Mouse (Mus musculus) lung, postnatal 0 days (tissue): ENCODE data around the gene Bcl6b. TPM values are rescaled to one million over a fixed set of nuclear protein-coding genes. Genes with fewer than 3 reads are reported as not detected.

Experiments
- ATAC-seq: fragments of 200-750 bp; cut with Nextera tagmentation; 2 replicates; pipeline ENCODE4 v1.8.0; 2017; ENCODE audit warnings: moderate library complexity
- DNase-seq: peaks from one replicate; pipeline ENCODE4 v3.0.0-alpha.2; 2016; ENCODE audit warnings: low spot score
- H3K27ac ChIP-seq: fragments of 300-500 bp; sonication (generic); 2 replicates; pipeline ENCODE4 v1.5.1; 2014; ENCODE audit warnings: antibody characterized with exemption, mild to moderate bottlenecking, low read length, mixed read lengths
- H3K27me3 ChIP-seq: fragments of 300-500 bp; sonication (generic); replicated peaks from 2 replicates; pipeline ENCODE4 v1.6.1; 2014; ENCODE audit warnings: low read length, mixed read lengths; ENCODE audit not compliant: insufficient read depth
- H3K36me3 ChIP-seq: fragments of 300-500 bp; sonication (generic); 2 replicates; pipeline ENCODE4 v1.6.1; 2014; ENCODE audit warnings: low read length, mixed read lengths; ENCODE audit not compliant: insufficient read depth
- H3K4me1 ChIP-seq: fragments of 300-500 bp; sonication (generic); 2 replicates; pipeline ENCODE4 v1.6.1; 2014; ENCODE audit warnings: antibody characterized with exemption, low read depth, low read length, mixed read lengths; ENCODE audit not compliant: insufficient read depth
- H3K4me2 ChIP-seq: fragments of 300-500 bp; sonication (generic); replicated peaks from 2 replicates; pipeline ENCODE4 v1.6.1; 2014; ENCODE audit warnings: low read depth, mild to moderate bottlenecking, low read length, moderate library complexity, mixed read lengths
- H3K4me3 ChIP-seq: fragments of 300-500 bp; sonication (generic); 2 replicates; pipeline ENCODE4 v1.5.1; 2014; ENCODE audit warnings: low read depth, low read length
- H3K9ac ChIP-seq: fragments of 300-500 bp; sonication (generic); replicated peaks from 2 replicates; pipeline ENCODE4 v1.6.1; 2014; ENCODE audit warnings: low read depth, mild to moderate bottlenecking
- H3K9me3 ChIP-seq: fragments of 300-500 bp; sonication (generic); 2 replicates; pipeline ENCODE4 v1.6.1; 2016; ENCODE audit warnings: low read length, mixed read lengths
- CTCF ChIP-seq: IDR thresholded peaks from 2 replicates; pipeline ENCODE4 v1.5.1; 2016; ENCODE audit warnings: antibody characterized with exemption, mild to moderate bottlenecking
- EP300 ChIP-seq: IDR thresholded peaks from 2 replicates; pipeline ENCODE4 v1.6.1; 2016; ENCODE audit warnings: antibody characterized with exemption, mild to moderate bottlenecking, control low read depth
- WGBS: fragments of 180-500 bp; shearing (Covaris S2); extraction: QIAGEN DNeasy Blood & Tissue Kit; methylation state at CpG from one replicate; pipeline ENCODE4 v1.1.7; 2014; 5-methylcytosine and 5-hydroxymethylcytosine counted together
- polyA plus RNA-seq: library from polyadenylated mRNA; unstranded; fragments of >200 nt; fragmentation: Nextera tagmentation; extraction: Ambion mirVana; gene quantifications from 2 replicates; pipeline ENCODE4 v1.2.1, GENCODE M21; 2015

The Bcl6b gene
- polyA plus RNA-seq, 1 experiment from 2014 or later = 19.2 TPM

DNA sequence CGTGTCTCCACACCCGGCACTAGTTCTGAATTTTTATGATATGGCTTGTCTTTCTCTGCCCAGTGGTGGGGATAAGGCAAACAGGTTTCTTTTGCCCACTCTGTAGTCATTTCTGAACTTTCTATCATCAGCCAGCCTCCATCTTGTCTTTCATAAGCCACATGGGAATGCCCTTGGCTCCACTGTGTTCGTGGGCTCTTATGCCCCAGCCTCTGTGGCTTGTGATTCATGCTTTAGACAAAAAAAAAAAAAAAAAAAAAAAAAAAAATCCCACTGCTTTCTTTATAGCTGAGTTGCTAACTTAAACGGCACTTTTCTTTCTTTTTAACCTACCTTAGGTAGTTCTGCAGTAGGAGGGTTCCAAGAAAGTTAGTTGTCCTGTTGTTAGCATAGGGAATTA lies 37.4 kb downstream of the Bcl6b start:
- H3K9me3 ChIP-seq = no peaks in the 10 kb centered on the region
- no peaks in the 10 kb centered on the region for H3K36me3 ChIP-seq
- H3K4me1 ChIP-seq = no peaks in the 10 kb centered on the region
- 82% methylated on average over 4 of the region's 4 CpGs for WGBS
- H3K4me3 ChIP-seq = no peak overlapping the region
- H3K9ac ChIP-seq = no peak overlapping the region
- H3K27me3 ChIP-seq = no peaks in the 10 kb centered on the region
- TF ChIP-seq EP300 (no peak), CTCF (no peak)
- no peak for ATAC-seq
- H3K27ac ChIP-seq = no peak overlapping the region
- H3K4me2 ChIP-seq = no peak overlapping the region
- DNase-seq = no peak

DNA sequence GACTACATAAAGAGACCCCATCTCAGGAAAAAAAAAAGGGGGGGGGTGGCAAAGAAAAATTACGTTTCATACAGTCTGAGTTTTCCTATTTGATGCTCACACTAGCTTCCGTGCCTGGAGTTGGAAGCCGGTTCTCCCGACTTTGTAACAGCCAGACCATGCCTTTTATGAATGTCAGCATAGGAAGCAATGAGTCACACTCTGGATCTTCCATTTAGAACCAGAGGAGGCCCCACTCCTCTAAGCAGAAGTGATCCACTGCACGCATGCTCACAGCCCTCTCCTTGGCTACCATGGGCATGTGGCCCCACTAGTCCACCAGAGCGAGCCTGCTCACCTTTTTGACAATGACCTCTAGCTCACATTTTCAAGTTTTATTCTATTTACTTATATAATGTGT lies 38.4 kb downstream of the Bcl6b start:
- no peak overlapping the region for H3K4me3 ChIP-seq
- no peak overlapping the region for H3K9ac ChIP-seq
- H3K27ac ChIP-seq = no peak overlapping the region
- no peak for DNase-seq
- no peak overlapping the region for H3K4me2 ChIP-seq
- no peaks in the 10 kb centered on the region for H3K36me3 ChIP-seq
- TF ChIP-seq EP300 (no peak), CTCF (no peak)
- H3K9me3 ChIP-seq = no peaks in the 10 kb centered on the region
- no peaks in the 10 kb centered on the region for H3K27me3 ChIP-seq
- ATAC-seq = no peak
- WGBS = 72% methylated on average over 6 of the region's 6 CpGs
- H3K4me1 ChIP-seq = no peaks in the 10 kb centered on the region

DNA sequence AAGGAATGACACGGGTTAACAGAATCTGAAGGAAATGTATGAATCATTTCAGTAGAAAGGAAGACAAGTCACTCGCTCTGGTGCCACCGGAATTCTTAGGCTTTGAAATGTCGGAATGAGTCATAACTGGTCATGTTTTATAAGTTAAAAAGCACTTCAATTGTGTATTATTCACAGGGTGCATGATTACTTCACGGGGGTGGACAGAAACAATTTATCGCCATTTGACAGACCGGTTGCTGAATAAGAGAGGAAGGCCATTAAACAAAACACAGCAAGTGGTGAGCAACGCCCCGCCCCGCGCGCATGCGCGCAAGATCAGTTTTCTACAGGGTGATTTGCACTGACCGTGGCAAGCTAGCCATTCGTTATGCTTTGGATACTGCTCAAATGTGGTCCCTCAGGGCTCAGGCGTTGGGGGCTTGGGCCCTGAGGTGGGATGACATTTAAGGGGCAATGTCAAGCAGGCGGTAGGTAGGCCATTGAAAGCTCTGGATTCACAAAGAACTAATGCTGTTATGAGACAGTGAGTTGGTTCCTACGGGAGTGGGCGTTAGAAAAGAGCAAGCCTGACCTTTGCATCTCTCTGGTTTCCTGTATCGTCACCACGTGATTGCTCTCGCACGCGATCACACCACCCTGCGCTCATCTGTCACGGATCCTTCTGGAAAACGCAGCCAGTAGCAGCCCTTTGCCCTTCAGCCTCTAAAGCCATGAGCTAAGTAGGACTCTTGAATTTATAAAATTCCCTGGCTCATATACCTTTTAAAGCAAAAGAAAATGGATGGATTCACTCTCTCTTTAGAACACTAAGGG lies 40.1 kb downstream of the Bcl6b start:
- H3K27me3 ChIP-seq = no peaks in the 10 kb centered on the region
- no peaks in the 10 kb centered on the region for H3K4me1 ChIP-seq
- no peaks in the 10 kb centered on the region for H3K9me3 ChIP-seq
- H3K4me3 ChIP-seq = no peak overlapping the region
- H3K4me2 ChIP-seq = no peak overlapping the region
- WGBS = 74% methylated on average over 28 of the region's 28 CpGs
- ATAC-seq = peak; percentile 47
- no peaks in the 10 kb centered on the region for H3K36me3 ChIP-seq
- DNase-seq = peak; percentile 41
- H3K9ac ChIP-seq = no peak overlapping the region
- no peak for TF ChIP-seq EP300
- TF ChIP-seq CTCF = no peak
- no peak overlapping the region for H3K27ac ChIP-seq

DNA sequence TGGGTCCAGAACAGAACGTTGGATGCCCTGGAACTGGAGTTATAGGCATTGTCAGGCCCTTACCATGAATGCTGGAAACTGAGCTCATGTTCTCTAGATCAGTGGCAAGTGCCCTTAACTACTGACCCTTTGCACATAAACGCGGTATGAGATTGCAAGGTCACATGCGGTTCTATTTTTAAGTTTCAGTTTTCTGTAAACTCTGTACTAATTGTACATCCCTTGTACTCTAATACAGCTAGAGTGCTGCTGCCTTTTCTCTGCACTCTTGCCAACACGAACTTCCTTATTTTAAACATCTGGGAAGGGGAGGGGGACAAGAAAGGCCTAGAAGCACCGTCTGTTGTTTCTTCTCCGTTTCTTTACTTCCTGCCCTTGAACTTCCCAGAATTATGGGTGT lies 44.5 kb downstream of the Bcl6b start:
- H3K4me3 ChIP-seq = no peak overlapping the region
- no peaks in the 10 kb centered on the region for H3K4me1 ChIP-seq
- no peak for ATAC-seq
- H3K36me3 ChIP-seq = no peaks in the 10 kb centered on the region
- no peak overlapping the region for H3K27ac ChIP-seq
- 33% methylated on average over 7 of the region's 7 CpGs for WGBS
- H3K9ac ChIP-seq = no peak overlapping the region
- H3K27me3 ChIP-seq = no peaks in the 10 kb centered on the region
- DNase-seq = peak; percentile 44
- H3K4me2 ChIP-seq = no peak overlapping the region
- no peaks in the 10 kb centered on the region for H3K9me3 ChIP-seq
- TF ChIP-seq CTCF (no peak), EP300 (no peak)

DNA sequence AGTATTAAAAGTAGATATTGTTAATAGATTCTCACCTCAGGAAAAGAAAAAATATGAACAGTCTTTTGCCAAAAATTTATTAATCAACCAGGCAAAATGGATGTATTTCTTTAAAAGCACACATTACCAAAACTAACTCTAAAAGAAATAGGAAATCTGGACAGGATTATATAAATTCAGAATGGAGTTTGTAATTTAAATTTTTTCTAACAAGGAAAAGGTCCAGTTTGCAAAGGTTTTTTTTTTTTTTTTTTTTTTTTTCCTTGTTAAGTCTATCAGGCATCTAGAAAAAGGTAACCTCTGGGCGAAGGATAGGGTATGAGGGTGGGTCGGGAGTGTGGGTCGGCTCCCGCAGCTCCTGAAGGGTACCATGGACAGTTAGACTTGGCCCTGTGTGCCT lies 49.1 kb downstream of the Bcl6b start:
- no peaks in the 10 kb centered on the region for H3K36me3 ChIP-seq
- WGBS = 97% methylated on average over 4 of the region's 4 CpGs
- H3K4me1 ChIP-seq = no peaks in the 10 kb centered on the region
- H3K27me3 ChIP-seq = no peaks in the 10 kb centered on the region
- H3K27ac ChIP-seq = no peak overlapping the region
- TF ChIP-seq EP300 (no peak), CTCF (no peak)
- no peak overlapping the region for H3K4me2 ChIP-seq
- no peak for ATAC-seq
- H3K4me3 ChIP-seq = no peak overlapping the region
- H3K9ac ChIP-seq = no peak overlapping the region
- H3K9me3 ChIP-seq = no peaks in the 10 kb centered on the region
- DNase-seq = no peak

DNA sequence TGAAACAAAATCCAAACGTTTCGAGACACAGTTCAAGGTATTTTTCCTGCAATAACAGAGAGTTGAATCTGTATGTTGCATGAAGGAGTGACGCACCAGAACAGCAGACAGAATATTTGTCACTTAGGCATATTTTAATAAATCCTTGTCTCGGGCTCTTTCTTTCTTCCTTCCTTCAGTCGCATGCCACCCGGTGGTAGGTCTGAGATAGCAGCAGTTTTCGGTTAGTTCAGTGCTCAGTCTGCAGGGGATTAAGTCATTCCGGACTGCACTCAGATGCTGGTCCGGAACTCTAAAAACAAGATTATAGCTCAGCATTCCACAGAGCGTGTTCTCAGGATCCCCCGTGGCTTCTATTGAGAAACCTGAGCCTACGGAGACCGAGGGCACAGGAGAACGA lies 50.2 kb downstream of the Bcl6b start:
- Histone ChIP-seq H3K4me2 (no peak overlapping the region), H3K36me3 (no peaks in the 10 kb centered on the region), H3K27ac (no peak overlapping the region), H3K27me3 (no peaks in the 10 kb centered on the region), H3K4me1 (no peaks in the 10 kb centered on the region), H3K9ac (no peak overlapping the region), H3K9me3 (no peaks in the 10 kb centered on the region), H3K4me3 (no peak overlapping the region)
- DNase-seq = peak; percentile 57
- TF ChIP-seq CTCF = peak; percentile 72
- TF ChIP-seq EP300 = no peak
- 32% methylated on average over 14 of the region's 14 CpGs for WGBS
- no peak for ATAC-seq
